Mouse (Mus musculus) heart, embryonic 14.5 days (tissue): ENCODE results near the gene Rasgrp1. TPM values are rescaled to one million over a fixed set of nuclear protein-coding genes. Genes with fewer than 3 reads are reported as not detected.

ENCODE experiments used
- ATAC-seq: fragments of 200-750 bp; cut with Nextera tagmentation; 2 replicates; pipeline ENCODE4 v1.8.0; 2017; ENCODE audit warnings: low read depth, moderate TSS enrichment; ENCODE audit not compliant: insufficient number of reproducible peaks, insufficient read depth, low FRiP score
- H3K27ac ChIP-seq, 2 experiments: fragments of 200-500 bp in 1 of 2; fragments of 300-500 bp in 1 of 2; sonication (generic) in 1 of 2; replicated peaks in 1 of 2; 2 replicates each; pipeline ENCODE4 v1.5.1; 2012 to 2014; ENCODE audit warnings: low read depth in 2 of 2, low read length in 2 of 2, control low read depth in 1 of 2, mild to moderate bottlenecking in 1 of 2, mixed read lengths in 1 of 2; ENCODE audit not compliant: control insufficient read depth in 1 of 2, insufficient read depth in 1 of 2
- H3K27me3 ChIP-seq: fragments of 300-500 bp; sonication (generic); 2 replicates; pipeline ENCODE4 v1.6.1; 2014; ENCODE audit warnings: mild to moderate bottlenecking, low read length, control low read depth; ENCODE audit not compliant: control insufficient read depth, insufficient read depth
- H3K36me3 ChIP-seq: fragments of 300-500 bp; sonication (generic); 2 replicates; pipeline ENCODE4 v1.6.1; 2014; ENCODE audit warnings: mild to moderate bottlenecking, control low read depth, low read length, mixed read lengths; ENCODE audit not compliant: control insufficient read depth, insufficient read depth
- H3K4me1 ChIP-seq, 2 experiments: fragments of 200-500 bp in 1 of 2; fragments of 300-500 bp in 1 of 2; sonication (generic) in 1 of 2; 2 replicates each; pipeline ENCODE4 v1.6.1; 2012 to 2014; ENCODE audit warnings: low read length in 2 of 2, control low read depth in 1 of 2, mixed read lengths in 1 of 2; ENCODE audit not compliant: control insufficient read depth in 2 of 2, insufficient read depth in 2 of 2
- H3K4me2 ChIP-seq: fragments of 300-500 bp; sonication (generic); 2 replicates; pipeline ENCODE4 v1.6.1; 2014; ENCODE audit warnings: mild to moderate bottlenecking, low read length
- H3K4me3 ChIP-seq, 2 experiments: fragments of 200-500 bp in 1 of 2; fragments of 300-500 bp in 1 of 2; sonication (generic) in 1 of 2; 2 replicates each; pipeline ENCODE4 v1.5.1; 2012 to 2014; ENCODE audit warnings: low read length in 2 of 2, mild to moderate bottlenecking in 2 of 2, control low read depth in 1 of 2, low read depth in 1 of 2, moderate library complexity in 1 of 2; ENCODE audit not compliant: control insufficient read depth in 1 of 2, insufficient read depth in 1 of 2
- H3K9ac ChIP-seq: fragments of 300-500 bp; sonication (generic); 2 replicates; pipeline ENCODE4 v1.6.1; 2014; ENCODE audit warnings: mild to moderate bottlenecking, low read length
- H3K9me3 ChIP-seq: fragments of 300-500 bp; sonication (generic); 2 replicates; pipeline ENCODE4 v1.6.1; 2016; ENCODE audit warnings: low read length, control low read depth; ENCODE audit not compliant: control insufficient read depth
- WGBS: fragments of 180-500 bp; shearing (Covaris S2); extraction: QIAGEN DNeasy Blood & Tissue Kit; methylation state at CpG from one replicate; pipeline ENCODE4 v1.1.7; 2014; 5-methylcytosine and 5-hydroxymethylcytosine counted together
- polyA plus RNA-seq: library from polyadenylated mRNA; unstranded; fragments of >200 nt; fragmentation: Nextera tagmentation; extraction: Ambion mirVana; gene quantifications from 2 replicates; pipeline ENCODE4 v1.2.1, GENCODE M21; 2014

Gene Rasgrp1
- polyA plus RNA-seq, 1 experiment from 2014 or later: 0.18 TPM

DNA sequence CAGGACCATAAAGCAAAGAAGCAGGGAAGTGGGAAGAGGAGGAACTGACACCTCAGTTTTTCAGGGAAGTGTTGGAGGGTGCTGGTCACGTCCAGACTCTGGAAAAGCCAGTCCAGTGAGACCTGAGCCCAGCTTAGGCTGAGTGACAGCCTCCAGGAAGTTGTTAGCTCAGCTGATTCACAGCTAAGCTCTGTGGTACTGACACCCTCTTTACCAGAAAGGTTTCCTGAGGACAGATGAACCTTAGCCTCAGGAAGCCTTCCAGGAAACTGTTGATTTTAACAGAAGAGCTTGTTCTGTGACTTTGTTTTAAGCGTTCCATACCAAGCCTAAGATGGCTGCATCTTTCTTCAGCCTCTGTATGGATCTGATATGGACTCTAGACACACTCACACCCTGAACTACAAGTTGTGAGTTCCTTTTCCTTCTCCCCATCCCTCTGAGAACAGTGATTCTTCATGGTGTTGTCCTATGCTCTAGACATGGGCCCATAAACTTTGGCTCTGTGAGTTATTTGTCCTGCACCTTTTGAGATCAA, 31.6 kb upstream of the Rasgrp1 start:
- H3K4me2 ChIP-seq: no peak overlapping the region
- no peak overlapping the region for H3K27ac ChIP-seq
- no peak for ATAC-seq
- H3K36me3 ChIP-seq: no peaks in the 10 kb centered on the region
- WGBS: 53% methylated on average over 2 of the region's 2 CpGs
- no peaks in the 10 kb centered on the region for H3K27me3 ChIP-seq
- no peaks in the 10 kb centered on the region for H3K9me3 ChIP-seq
- H3K4me1 ChIP-seq: no peaks in the 10 kb centered on the region
- H3K9ac ChIP-seq: no peak overlapping the region
- H3K4me3 ChIP-seq: no peak overlapping the region

DNA sequence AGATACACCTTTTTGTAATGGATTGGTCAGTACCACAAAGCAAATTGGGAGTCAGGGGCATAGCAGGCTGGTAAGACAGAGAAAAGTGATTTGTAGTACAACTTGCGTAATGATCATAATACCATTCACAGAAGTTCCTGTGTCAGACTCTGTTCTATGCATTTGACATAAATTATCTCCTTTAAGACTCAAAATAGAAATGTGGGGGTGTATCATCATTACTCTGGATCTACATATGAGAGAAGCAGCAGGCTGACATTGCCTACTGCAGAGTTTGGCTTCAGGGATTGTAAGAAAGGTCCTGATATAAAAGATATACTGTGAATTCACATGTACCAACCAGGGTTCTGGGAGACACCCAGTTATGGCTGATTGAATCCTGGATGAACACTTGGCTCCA, 28.9 kb upstream of the Rasgrp1 start:
- H3K4me2 ChIP-seq: no peak overlapping the region
- H3K27ac ChIP-seq: no peak overlapping the region
- 92% methylated on average over 1 of the region's 1 CpGs for WGBS
- no peaks in the 10 kb centered on the region for H3K4me1 ChIP-seq
- no peak overlapping the region for H3K4me3 ChIP-seq
- no peak overlapping the region for H3K9ac ChIP-seq
- no peak for ATAC-seq
- H3K36me3 ChIP-seq: no peaks in the 10 kb centered on the region
- no peaks in the 10 kb centered on the region for H3K9me3 ChIP-seq
- no peaks in the 10 kb centered on the region for H3K27me3 ChIP-seq

DNA sequence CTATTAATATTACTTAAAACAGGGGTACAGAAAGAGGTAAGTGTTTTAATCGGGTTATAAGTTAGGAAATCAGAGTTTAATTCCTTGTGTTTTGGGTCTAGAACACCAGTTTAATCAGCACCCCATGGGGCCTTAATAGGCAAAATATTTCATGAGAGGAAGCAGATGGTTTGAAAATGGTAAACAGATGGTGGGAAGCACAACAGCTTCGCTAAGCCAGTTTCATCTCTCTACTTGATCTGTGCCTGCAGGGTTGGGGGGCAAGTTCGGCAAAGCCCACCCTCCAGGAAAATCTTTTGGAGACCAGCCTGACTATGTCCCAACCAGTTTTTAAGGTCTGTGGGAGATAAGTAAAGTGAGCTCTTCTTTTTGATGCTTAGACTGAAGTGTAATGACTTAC, 23.7 kb upstream of the Rasgrp1 start:
- no peak for ATAC-seq
- Histone ChIP-seq H3K4me2 (no peak overlapping the region), H3K4me3 (no peak overlapping the region), H3K36me3 (no peaks in the 10 kb centered on the region), H3K9me3 (no peaks in the 10 kb centered on the region), H3K27me3 (no peaks in the 10 kb centered on the region), H3K27ac (no peak overlapping the region), H3K9ac (no peak overlapping the region), H3K4me1 (no peaks in the 10 kb centered on the region)
- WGBS: 72% methylated on average over 3 of the region's 3 CpGs

DNA sequence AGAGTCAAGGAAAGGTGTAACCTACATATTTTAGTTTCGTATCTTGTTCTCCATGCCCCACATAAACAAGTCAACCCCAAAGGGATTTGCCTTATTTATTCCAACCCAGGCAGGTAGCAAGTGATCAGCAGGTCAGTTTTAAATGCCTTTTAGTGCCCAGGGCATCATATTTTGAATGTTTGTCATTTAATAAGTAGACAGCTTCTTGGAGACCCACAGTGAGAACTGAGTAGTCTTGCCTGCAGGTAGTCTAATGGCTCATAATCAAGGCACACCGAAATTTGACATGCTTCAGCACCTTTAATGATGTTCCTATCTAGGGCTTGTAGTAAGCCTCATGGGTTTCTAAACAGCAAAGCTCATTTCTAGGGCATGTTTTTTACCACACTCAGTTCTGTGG, 21.3 kb upstream of the Rasgrp1 start:
- Histone ChIP-seq H3K9ac (no peak overlapping the region), H3K4me2 (no peak overlapping the region), H3K27ac (no peak overlapping the region), H3K9me3 (no peaks in the 10 kb centered on the region), H3K4me3 (no peak overlapping the region), H3K4me1 (no peaks in the 10 kb centered on the region), H3K27me3 (no peaks in the 10 kb centered on the region), H3K36me3 (no peaks in the 10 kb centered on the region)
- no peak for ATAC-seq
- WGBS: 97% methylated on average over 2 of the region's 2 CpGs

DNA sequence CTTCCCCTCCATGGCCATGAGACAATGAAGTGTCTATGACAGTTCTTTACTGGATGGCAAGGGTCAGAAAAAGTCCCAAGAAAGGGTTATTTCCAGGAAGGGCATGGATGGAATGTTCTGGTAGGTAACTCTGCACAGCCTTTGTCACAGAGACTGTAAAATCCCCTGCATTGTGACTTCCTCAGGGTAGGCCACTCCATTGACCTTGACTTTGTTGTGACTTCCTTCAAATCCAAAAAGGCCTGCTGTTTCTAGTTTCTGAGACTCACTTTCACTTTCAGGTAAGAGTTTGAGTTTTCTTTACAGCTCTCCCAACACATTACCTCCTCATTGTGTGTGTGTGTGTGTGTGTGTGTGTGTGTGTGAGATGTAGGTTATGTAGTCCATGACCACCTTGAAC, 15.1 kb upstream of the Rasgrp1 start:
- no peaks in the 10 kb centered on the region for H3K27me3 ChIP-seq
- no peak overlapping the region for H3K9ac ChIP-seq
- no peak overlapping the region for H3K27ac ChIP-seq
- H3K9me3 ChIP-seq: no peaks in the 10 kb centered on the region
- H3K4me2 ChIP-seq: no peak overlapping the region
- no peaks in the 10 kb centered on the region for H3K36me3 ChIP-seq
- H3K4me3 ChIP-seq: no peak overlapping the region
- ATAC-seq: no peak
- no peaks in the 10 kb centered on the region for H3K4me1 ChIP-seq

DNA sequence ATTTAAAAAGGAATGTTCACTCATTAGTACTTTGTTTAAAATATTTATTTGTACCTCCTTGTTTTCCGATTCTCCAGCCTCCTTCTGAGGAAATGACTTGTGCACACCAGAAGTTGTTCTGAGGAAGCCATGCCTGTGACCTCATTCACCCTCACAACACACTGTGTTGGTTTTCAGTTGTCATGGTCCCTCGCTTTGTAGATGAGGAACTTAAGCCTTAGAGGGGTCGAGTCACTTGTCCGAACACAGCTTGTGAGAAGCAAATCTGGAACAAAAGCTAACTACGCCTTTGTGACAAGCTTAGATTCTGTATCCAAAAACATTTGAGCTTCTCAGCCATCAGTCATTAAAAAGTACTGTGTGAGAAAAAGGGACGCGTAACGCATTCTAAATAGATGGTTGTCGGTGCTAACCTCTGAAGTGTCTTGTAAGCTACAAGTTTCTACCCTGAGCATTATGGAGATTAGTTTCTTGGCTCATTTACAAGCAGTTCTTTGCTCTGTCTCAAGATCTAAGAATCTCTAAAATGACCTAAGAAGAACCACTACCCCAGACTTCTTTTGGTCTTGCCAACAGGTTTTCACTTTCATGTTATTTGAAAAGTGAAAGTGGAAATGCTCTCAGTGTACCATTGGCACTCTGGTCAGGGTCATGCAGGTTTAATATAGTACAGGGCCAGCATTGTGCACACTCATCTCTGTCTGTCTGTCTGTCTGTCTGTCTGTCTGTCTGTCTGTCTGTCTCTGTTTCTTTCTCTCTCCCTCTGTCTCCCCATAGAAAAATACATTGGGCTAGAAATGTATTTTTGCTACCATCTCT, 9.7 kb upstream of the Rasgrp1 start:
- WGBS: 80% methylated on average over 9 of the region's 9 CpGs
- H3K9me3 ChIP-seq: no peaks in the 10 kb centered on the region
- H3K4me3 ChIP-seq: no peak overlapping the region
- no peak overlapping the region for H3K27ac ChIP-seq
- H3K9ac ChIP-seq: no peak overlapping the region
- H3K4me2 ChIP-seq: no peak overlapping the region
- no peaks in the 10 kb centered on the region for H3K36me3 ChIP-seq
- H3K4me1 ChIP-seq: no peaks in the 10 kb centered on the region
- H3K27me3 ChIP-seq: no peaks in the 10 kb centered on the region
- ATAC-seq: no peak

DNA sequence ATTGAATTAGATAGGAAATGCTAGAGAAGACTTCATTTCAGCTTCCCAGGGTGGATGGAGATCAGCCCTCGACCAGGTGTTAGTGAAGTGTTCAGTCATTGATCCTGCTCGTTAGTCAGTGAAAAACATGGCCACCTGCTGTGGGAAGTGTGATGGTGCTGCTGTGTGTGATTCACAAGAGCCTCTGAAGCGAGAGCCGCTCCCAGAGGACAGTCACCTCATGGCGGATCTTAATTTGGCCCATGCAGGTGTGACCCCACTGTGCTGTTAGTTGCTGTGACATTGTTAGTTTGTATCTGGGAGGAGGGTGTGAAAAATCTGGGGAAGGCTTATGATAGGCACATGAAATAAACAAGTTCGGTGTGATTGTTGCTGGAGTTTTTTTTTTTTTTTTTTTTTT, 7.3 kb upstream of the Rasgrp1 start:
- no peaks in the 10 kb centered on the region for H3K27me3 ChIP-seq
- H3K4me3 ChIP-seq: no peak overlapping the region
- H3K36me3 ChIP-seq: no peaks in the 10 kb centered on the region
- no peaks in the 10 kb centered on the region for H3K9me3 ChIP-seq
- ATAC-seq: no peak
- H3K27ac ChIP-seq: no peak overlapping the region
- H3K4me2 ChIP-seq: no peak overlapping the region
- H3K4me1 ChIP-seq: no peaks in the 10 kb centered on the region
- 41% methylated on average over 6 of the region's 6 CpGs for WGBS
- H3K9ac ChIP-seq: no peak overlapping the region

DNA sequence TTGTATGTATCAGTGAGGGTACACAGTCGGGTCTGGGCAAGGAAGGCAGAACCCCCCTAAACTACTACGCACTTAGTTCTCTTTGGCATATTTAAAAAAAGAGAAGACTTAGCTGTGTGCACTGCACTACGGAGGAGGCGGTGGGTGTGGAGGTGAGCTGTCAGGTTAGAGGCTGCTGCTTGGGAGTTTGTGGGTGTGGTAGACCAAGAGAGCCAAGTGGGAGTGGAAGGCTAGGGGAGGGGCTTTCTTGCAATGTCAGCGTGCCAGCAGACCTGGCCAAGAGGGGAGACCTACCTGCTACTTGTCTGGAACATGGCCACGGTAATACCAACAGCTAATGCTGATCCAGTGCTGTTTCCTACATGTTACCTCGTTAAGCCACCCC, 431 bp upstream of the Rasgrp1 start:
- peaks cover 28% of the 10 kb centered on the region for H3K27me3 ChIP-seq
- no peak overlapping the region for H3K9ac ChIP-seq
- peak overlapping the region in 1 of 2 experiments; percentile 49; a peak in 1 of 4 replicates for H3K4me3 ChIP-seq
- 33% methylated on average over 7 of the region's 7 CpGs for WGBS
- H3K4me2 ChIP-seq: peak overlapping the region; percentile 93; the same call in 1 of the 2 replicates
- no peak overlapping the region for H3K27ac ChIP-seq
- H3K4me1 ChIP-seq: peaks cover 3 to 5% of the 10 kb centered on the region in 2 experiments; a peak in 1 of 4 replicates
- ATAC-seq: no peak
- H3K9me3 ChIP-seq: no peaks in the 10 kb centered on the region
- no peaks in the 10 kb centered on the region for H3K36me3 ChIP-seq
